Mouse (Mus musculus) right cerebral cortex, postnatal 36 days (tissue): Measurements from ENCODE around the gene Agbl4.
A peak's percentile ranks its signal among the peaks of the same experiment; 100 is the strongest.

Source experiments
- DNase-seq, 2 experiments: peaks; one replicate each; pipeline ENCODE4 v3.0.0; 2022; ENCODE audit warnings: low spot score in 2 of 2, mixed read lengths in 1 of 2

The Agbl4 gene

GRCm38 (mm10) chr4:111390736-111391135 is 993.3 kb downstream of the Agbl4 start:
- DNase-seq, result no peak

- DNase-seq, result no peak
Measured at GRCm38 (mm10) chr4:111399784-111400183, 1002.3 kb downstream of the Agbl4 start.

- no peak for DNase-seq
Measured at GRCm38 (mm10) chr4:111400676-111401075, 1003.2 kb downstream of the Agbl4 start.

GRCm38 (mm10) chr4:111403243-111403642 is 1005.8 kb downstream of the Agbl4 start:
- no peak for DNase-seq

- no peak for DNase-seq
Measured at GRCm38 (mm10) chr4:111410731-111411130, 1013.3 kb downstream of the Agbl4 start.

GRCm38 (mm10) chr4:111414399-111414798 is 1016.9 kb downstream of the Agbl4 start:
- no peak for DNase-seq

- peak; percentile 52 to 65 for DNase-seq
Measured at GRCm38 (mm10) chr4:111414818-111415488, 1017.5 kb downstream of the Agbl4 start, which contains the start of gene Bend5. Gene Bend5 (plus strand): TSS chr4:111415006.

- DNase-seq, result no peak
Measured at GRCm38 (mm10) chr4:111416126-111416525, 1018.7 kb downstream of the Agbl4 start.

- DNase-seq, result no peak
Measured at GRCm38 (mm10) chr4:111416551-111416950, 1019.1 kb downstream of the Agbl4 start.

- DNase-seq, result no peak
Measured at GRCm38 (mm10) chr4:111417716-111418115, 1020.3 kb downstream of the Agbl4 start.

- no peak for DNase-seq
Measured at GRCm38 (mm10) chr4:111419476-111419875, 1022.0 kb downstream of the Agbl4 start.

- DNase-seq, result no peak
Measured at GRCm38 (mm10) chr4:111420031-111420430, 1022.6 kb downstream of the Agbl4 start.

- no peak for DNase-seq
Measured at GRCm38 (mm10) chr4:111420955-111421354, 1023.5 kb downstream of the Agbl4 start.

- no peak for DNase-seq
Measured at GRCm38 (mm10) chr4:111421785-111422184, 1024.3 kb downstream of the Agbl4 start.

GRCm38 (mm10) chr4:111424371-111424950 is 1027.0 kb downstream of the Agbl4 start:
- no peak for DNase-seq

GRCm38 (mm10) chr4:111425170-111425569 is 1027.7 kb downstream of the Agbl4 start:
- DNase-seq, result no peak

- no peak for DNase-seq
Measured at GRCm38 (mm10) chr4:111431186-111431585, 1033.7 kb downstream of the Agbl4 start.

GRCm38 (mm10) chr4:111432013-111432412 is 1034.6 kb downstream of the Agbl4 start:
- DNase-seq, result no peak

- DNase-seq, result no peak
Measured at GRCm38 (mm10) chr4:111432417-111432816, 1035.0 kb downstream of the Agbl4 start.

- DNase-seq, result no peak
Measured at GRCm38 (mm10) chr4:111441709-111442108, 1044.2 kb downstream of the Agbl4 start.

- DNase-seq, result no peak
Measured at GRCm38 (mm10) chr4:111442435-111443238, 1045.2 kb downstream of the Agbl4 start.

- peak; percentile 34 to 62 for DNase-seq
Measured at GRCm38 (mm10) chr4:111443906-111444615, 1046.6 kb downstream of the Agbl4 start.
